Mouse (Mus musculus): ENCODE results near the gene Synj2.

Synj2 gene

GRCm38 (mm10) chr17:5997380-5998234, 56.5 kb downstream of the Synj2 start:
- no peak for DNase-seq (ENCODE audit: extremely low read depth, low read depth, low spot score)

GRCm38 (mm10) chr17:5998235-5998500, 57.1 kb downstream of the Synj2 start:
- no peak for DNase-seq (ENCODE audit: extremely low read depth, low read depth, low spot score)

GRCm38 (mm10) chr17:5999039-5999543, 58.0 kb downstream of the Synj2 start:
- DNase-seq (ENCODE audit: extremely low read depth, low read depth, low spot score): no peak

GRCm38 (mm10) chr17:6000864-6001319, 59.8 kb downstream of the Synj2 start:
- DNase-seq (ENCODE audit: extremely low read depth, low read depth, low spot score): no peak

- DNase-seq (ENCODE audit: extremely low read depth, low read depth, low spot score): no peak
Measured at GRCm38 (mm10) chr17:6001389-6001788, 60.3 kb downstream of the Synj2 start.

GRCm38 (mm10) chr17:6001836-6002235, 60.8 kb downstream of the Synj2 start:
- no peak for DNase-seq (ENCODE audit: extremely low read depth, low read depth, low spot score)

GRCm38 (mm10) chr17:6002563-6002962, 61.5 kb downstream of the Synj2 start:
- DNase-seq (ENCODE audit: extremely low read depth, low read depth, low spot score): no peak

GRCm38 (mm10) chr17:6003661-6004060, 62.6 kb downstream of the Synj2 start:
- DNase-seq (ENCODE audit: extremely low read depth, low read depth, low spot score): no peak

- DNase-seq (ENCODE audit: extremely low read depth, low read depth, low spot score): no peak
Measured at GRCm38 (mm10) chr17:6005246-6005637, 64.2 kb downstream of the Synj2 start.

- peak; percentile 95 for DNase-seq (ENCODE audit: extremely low read depth, low read depth, low spot score)
Measured at GRCm38 (mm10) chr17:6005638-6006471, 64.8 kb downstream of the Synj2 start.

GRCm38 (mm10) chr17:6007101-6007780, 66.2 kb downstream of the Synj2 start:
- no peak for DNase-seq (ENCODE audit: extremely low read depth, low read depth, low spot score)

- no peak for DNase-seq (ENCODE audit: extremely low read depth, low read depth, low spot score)
Measured at GRCm38 (mm10) chr17:6007902-6008301, 66.8 kb downstream of the Synj2 start.

GRCm38 (mm10) chr17:6008590-6008989, 67.5 kb downstream of the Synj2 start:
- DNase-seq (ENCODE audit: extremely low read depth, low read depth, low spot score): no peak

GRCm38 (mm10) chr17:6009606-6010005, 68.5 kb downstream of the Synj2 start:
- DNase-seq (ENCODE audit: extremely low read depth, low read depth, low spot score): no peak

- no peak for DNase-seq (ENCODE audit: extremely low read depth, low read depth, low spot score)
Measured at GRCm38 (mm10) chr17:6013079-6013478, 72.0 kb downstream of the Synj2 start.

- no peak for DNase-seq (ENCODE audit: extremely low read depth, low read depth, low spot score)
Measured at GRCm38 (mm10) chr17:6014985-6015384, 73.9 kb downstream of the Synj2 start.

- DNase-seq (ENCODE audit: extremely low read depth, low read depth, low spot score): no peak
Measured at GRCm38 (mm10) chr17:6016213-6016780, 75.2 kb downstream of the Synj2 start.

- DNase-seq (ENCODE audit: extremely low read depth, low read depth, low spot score): no peak
Measured at GRCm38 (mm10) chr17:6017268-6017667, 76.2 kb downstream of the Synj2 start.

GRCm38 (mm10) chr17:6018348-6018747, 77.3 kb downstream of the Synj2 start:
- no peak for DNase-seq (ENCODE audit: extremely low read depth, low read depth, low spot score)

- no peak for DNase-seq (ENCODE audit: extremely low read depth, low read depth, low spot score)
Measured at GRCm38 (mm10) chr17:6019776-6020175, 78.7 kb downstream of the Synj2 start.

- no peak for DNase-seq (ENCODE audit: extremely low read depth, low read depth, low spot score)
Measured at GRCm38 (mm10) chr17:6020636-6021035, 79.6 kb downstream of the Synj2 start.

Measured in fat pad, adult 2 months (tissue).